Mouse (Mus musculus) spleen, postnatal 14 days (tissue): ENCODE measurements around the gene Olfr47.
"Not testable (repeated sequence)": the region's sequence is repeated elsewhere in the genome, so short reads cannot be mapped to it uniquely, and the experiment has no call there.

Source experiments
- DNase-seq, 2 experiments: peaks; one replicate each; pipeline ENCODE4 v3.0.0; 2021 to 2022; ENCODE audit warnings: low spot score in 2 of 2

The Olfr47 gene

GRCm38 (mm10) chr6:43231255-43231654 lies at the start of gene Olfr47:
Olfr47 (plus strand) TSS chr6:43231529.
- DNase-seq, result not testable (repeated sequence)

GRCm38 (mm10) chr6:43190986-43191385 lies 40.3 kb upstream of the Olfr47 start:
- no peak for DNase-seq

GRCm38 (mm10) chr6:43196781-43197180 lies 34.5 kb upstream of the Olfr47 start, which contains the start of gene Olfr435:
Olfr435 (plus strand) TSS chr6:43197146.
- DNase-seq, result no peak

GRCm38 (mm10) chr6:43198094-43198493 lies 33.2 kb upstream of the Olfr47 start:
- DNase-seq, result no peak

GRCm38 (mm10) chr6:43202786-43203185 lies 28.5 kb upstream of the Olfr47 start:
- DNase-seq, result no peak

GRCm38 (mm10) chr6:43205355-43205754 lies 26.0 kb upstream of the Olfr47 start:
- DNase-seq, result no peak

GRCm38 (mm10) chr6:43212873-43213272 lies 18.5 kb upstream of the Olfr47 start, which contains the start of gene Olfr434:
Olfr434 (plus strand) TSS chr6:43213021.
- not testable (repeated sequence) for DNase-seq

- DNase-seq, result no peak
These were observed 10.7 kb downstream of the Olfr47 start for GRCm38 (mm10) chr6:43242061-43242460.

- no peak for DNase-seq
These were observed 16.1 kb downstream of the Olfr47 start for GRCm38 (mm10) chr6:43247396-43247795.

GRCm38 (mm10) chr6:43252994-43253393 lies 21.7 kb downstream of the Olfr47 start:
- DNase-seq, result no peak

GRCm38 (mm10) chr6:43254193-43254926 lies 23.0 kb downstream of the Olfr47 start:
- DNase-seq, result no peak

- DNase-seq, result no peak
These were observed 29.4 kb downstream of the Olfr47 start for GRCm38 (mm10) chr6:43260756-43261155.

- peak in 1 of 2 experiments; percentile 3 for DNase-seq
These were observed 34.2 kb downstream of the Olfr47 start, which contains the start of gene Arhgef5 for GRCm38 (mm10) chr6:43265363-43266041. Arhgef5 (plus strand) TSS chr6:43265582.

GRCm38 (mm10) chr6:43266356-43266755 lies 35.0 kb downstream of the Olfr47 start:
- no peak for DNase-seq

GRCm38 (mm10) chr6:43272597-43272996 lies 41.3 kb downstream of the Olfr47 start:
- no peak for DNase-seq

GRCm38 (mm10) chr6:43274123-43274522 lies 42.8 kb downstream of the Olfr47 start:
- DNase-seq, result no peak

GRCm38 (mm10) chr6:43278247-43278646 lies 46.9 kb downstream of the Olfr47 start:
- DNase-seq, result no peak

- no peak for DNase-seq
These were observed 49.2 kb downstream of the Olfr47 start for GRCm38 (mm10) chr6:43280481-43280880.
